Mouse (Mus musculus) cerebellum, postnatal 25 days (tissue): ENCODE results near the gene Aqp2.

ENCODE experiments used
- DNase-seq, 2 experiments: peaks; one replicate each; pipeline ENCODE4 v3.0.0; 2021; ENCODE audit warnings: mixed read lengths in 2 of 2

Aqp2 gene

DNA sequence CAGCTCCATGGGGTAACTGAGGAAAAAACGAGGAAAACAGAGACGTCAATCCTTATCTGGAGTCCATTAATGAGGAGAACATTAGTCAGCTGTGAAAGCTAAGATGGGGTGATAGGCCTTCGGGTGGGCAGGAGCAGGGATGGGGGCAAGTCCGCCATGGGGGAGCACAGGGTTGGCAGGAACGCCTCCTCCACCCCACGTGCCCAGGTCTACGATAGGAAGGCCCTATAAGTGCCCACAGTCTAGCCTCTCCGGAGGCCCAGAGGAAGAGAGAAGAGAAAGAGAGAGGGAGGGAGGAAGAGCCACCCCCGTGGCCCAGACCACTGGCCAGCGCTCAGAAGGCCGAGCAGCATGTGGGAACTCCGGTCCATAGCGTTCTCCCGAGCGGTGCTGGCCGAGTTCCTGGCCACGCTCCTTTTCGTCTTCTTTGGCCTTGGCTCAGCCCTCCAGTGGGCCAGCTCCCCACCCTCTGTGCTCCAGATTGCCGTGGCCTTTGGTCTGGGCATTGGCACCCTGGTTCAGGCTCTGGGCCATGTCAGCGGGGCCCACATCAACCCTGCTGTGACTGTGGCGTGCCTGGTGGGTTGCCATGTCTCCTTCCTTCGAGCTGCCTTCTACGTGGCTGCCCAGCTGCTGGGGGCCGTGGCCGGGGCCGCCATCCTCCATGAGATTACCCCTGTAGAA lies at the start of gene Aqp2:
Gene Aqp2 (plus strand): TSS at position 254 of the 684 bp plus-strand sequence.
- DNase-seq, result peak; percentile 51 to 62

DNA sequence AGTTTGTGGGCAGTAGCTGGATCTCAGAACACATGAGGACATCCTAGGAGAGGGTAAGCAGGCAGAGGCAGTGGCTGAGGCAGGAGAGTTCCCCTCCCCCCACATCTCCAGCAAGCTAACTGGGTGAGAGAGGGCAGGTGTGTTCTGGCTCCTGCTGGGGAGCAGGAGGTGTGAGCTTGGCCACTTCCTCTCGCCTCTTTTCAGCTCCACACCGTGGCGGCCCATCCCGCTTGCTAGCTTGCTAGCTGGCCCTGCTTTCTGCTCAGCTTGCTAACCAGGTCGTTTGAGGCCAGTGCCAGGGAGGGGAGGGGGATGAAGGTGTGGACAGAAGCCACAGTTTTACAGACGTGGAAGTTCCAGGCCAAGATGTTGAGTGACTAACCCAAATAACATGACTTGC lies 47.7 kb upstream of the Aqp2 start:
- DNase-seq, result peak; percentile 51 to 64

DNA sequence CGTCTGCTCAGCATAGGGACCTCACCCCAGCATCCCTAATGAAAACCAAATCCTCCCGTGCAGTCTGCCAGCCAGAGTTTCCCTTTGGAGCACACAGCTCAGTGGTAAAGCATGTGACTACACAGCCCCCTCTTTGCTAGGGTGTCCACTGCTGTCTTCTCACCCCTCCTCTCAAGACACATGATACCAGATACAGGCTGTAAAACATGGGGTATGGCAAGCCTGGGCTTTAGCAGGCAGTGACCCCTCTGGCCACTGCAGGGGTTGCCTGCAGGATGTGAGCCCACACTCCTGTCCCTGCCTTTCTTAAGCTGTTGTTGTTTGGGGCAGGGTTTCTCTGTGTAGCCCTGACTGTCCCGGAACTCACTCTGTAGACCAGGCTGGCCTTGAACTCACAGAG lies 46.8 kb upstream of the Aqp2 start:
- no peak for DNase-seq

DNA sequence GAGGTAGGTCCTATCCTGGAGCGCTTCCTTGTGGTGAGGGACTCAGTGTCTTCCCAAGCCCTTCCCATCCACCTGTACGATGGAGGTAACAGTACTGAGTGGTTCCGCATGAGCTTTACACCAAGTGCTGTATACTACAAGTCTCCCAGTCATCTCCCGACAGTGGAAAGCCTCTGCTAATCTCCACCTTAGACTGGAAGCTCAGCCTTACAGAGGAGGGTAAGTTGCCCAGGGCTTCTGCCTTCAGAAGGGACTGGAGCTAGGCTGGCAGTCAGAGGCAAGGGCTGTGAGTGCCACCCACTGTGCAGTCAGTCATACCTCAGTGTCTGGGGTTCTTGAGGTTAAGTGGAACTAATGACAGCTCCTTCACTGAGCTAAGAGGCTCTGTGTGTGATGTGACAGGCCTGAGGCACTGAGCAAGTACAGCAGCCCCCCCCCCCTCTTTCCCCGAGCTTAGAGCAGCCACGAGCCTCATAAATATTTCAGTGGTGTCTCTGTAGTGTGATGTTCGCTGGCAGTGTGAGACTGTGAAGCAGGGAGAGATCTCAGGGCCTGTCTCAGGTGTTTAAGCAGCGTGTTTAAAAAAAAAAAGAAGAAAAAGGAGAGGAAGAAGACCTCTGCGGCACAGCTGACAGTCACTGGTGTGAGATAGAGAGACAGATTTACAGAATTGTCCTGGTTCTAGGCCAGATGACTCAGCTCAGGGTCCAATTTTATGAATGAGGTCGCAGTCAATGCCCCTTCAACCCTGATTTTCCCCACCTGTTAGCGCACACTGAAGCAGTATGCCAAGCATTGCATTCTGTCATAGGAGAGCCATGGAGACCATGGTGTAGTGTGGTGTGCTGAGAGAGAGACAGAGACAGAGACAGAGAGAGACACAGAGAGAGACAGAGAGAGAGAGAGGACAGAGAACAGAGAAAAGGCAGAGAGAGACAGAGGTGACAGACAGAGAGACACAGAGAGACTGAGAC lies 41.7 kb upstream of the Aqp2 start:
- DNase-seq, result no peak

DNA sequence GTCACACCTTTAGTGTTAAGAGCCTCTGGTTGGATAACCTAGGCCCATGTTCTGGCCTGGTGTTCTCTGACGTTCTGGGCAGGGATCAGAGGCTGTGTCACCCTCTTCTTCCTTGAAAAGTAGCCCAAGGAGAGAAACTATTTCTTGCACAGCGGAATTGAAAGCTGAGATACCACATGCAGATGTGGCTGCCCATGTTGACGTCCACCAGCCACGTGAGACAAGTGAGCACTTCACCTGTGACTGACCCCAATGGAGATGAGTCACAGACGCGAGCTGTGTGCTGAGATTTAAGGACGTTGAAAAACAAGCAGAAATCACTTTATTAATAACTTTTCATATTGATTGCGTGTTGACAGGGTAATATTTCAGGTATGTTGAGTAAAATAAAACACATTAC lies 39.0 kb upstream of the Aqp2 start:
- no peak for DNase-seq

DNA sequence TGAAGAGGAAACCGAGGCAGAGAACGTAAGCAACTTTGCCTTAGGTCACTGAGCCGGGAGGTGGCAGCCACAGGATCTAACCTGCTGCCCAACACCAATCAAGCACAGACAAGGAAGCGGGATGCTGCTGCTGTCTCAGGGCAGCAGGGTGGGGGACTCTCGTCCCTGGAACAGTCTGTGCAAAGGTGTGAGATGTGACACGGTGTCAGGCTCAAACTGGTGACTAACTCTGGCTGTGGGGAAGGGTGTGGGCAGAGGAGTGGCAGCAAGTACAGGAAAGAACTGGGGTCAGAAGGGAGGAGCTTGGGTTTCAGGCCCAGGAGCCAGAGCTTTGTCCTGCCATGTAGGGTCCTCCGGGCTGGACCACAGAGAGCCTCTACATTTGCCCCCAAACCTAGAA lies 34.8 kb upstream of the Aqp2 start:
- DNase-seq, result no peak

DNA sequence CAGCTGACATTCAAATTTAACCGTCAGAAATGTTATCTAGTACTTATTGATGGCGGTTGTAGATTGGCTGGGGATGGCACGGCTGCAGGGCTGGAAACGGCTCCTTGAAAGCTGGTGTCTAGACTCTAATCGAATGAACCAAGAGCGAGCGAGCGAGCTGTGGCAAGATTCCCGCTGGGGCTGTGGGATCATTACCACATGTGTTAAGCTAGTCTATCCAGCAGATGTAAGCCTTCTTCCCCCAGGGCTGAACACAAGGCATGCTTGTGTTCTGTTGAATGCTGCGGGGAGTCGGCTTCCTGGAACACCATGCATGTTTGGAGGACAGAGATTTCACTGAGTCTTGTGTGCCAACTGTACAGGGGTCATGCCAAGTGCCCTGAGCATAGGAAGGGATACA lies 32.3 kb upstream of the Aqp2 start:
- no peak for DNase-seq

DNA sequence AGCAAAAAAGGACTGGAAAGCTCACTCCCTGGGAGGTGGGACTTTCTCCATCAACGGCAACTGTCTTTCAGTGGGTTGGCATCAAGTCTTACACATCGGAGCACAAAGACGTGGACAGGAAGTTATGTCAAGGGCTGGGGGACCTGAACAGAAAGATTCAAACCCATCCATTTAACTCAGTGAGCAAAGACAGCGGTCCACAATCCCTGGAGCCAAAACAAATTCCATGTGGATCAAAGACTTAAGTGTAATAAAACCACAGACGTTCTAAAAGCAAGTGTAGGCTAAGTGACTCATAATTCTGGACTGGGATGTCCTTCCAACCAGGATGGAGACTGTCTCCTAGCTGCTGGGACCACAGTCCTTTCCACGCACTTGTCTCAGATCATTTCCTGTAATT lies 31.1 kb upstream of the Aqp2 start:
- DNase-seq, result no peak

DNA sequence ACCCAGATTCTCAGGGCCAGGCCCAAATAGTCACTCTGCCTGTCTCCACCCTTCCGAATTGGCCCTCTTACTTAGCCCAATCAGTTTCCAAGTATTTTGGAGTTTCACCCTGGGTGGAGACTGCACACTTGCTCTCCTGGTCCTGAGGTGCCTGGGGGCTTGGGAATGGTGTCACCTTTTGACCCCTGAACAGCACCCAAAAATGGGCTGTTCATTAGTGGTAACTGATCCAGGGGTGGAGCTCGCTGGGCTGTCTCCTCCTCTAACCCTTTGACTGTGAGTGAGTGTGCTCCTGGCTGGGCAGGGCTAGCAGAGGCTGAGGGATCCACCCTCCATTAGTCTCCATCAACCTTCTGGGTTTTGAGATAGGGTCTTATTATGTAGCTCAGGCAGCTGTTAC lies 29.0 kb upstream of the Aqp2 start:
- no peak for DNase-seq

DNA sequence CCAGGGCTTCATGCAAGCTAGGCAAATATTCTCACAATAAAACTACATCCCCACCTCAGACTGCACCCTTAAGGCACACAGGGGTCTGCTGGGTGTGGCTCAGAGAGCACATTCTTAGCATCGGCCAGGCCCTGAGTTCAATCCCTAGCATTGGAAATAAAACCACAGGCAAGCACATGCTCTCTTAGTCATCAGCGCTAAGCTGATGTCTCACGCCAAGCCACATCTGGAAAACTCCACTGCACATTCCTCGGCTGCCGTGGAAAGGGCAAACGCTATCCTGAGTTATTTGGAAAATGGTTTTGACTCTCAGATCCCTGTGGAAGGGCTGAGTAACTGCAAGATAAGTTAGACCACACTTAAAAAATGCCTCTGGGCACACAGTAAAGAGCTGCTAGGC lies 25.1 kb upstream of the Aqp2 start:
- DNase-seq, result no peak

DNA sequence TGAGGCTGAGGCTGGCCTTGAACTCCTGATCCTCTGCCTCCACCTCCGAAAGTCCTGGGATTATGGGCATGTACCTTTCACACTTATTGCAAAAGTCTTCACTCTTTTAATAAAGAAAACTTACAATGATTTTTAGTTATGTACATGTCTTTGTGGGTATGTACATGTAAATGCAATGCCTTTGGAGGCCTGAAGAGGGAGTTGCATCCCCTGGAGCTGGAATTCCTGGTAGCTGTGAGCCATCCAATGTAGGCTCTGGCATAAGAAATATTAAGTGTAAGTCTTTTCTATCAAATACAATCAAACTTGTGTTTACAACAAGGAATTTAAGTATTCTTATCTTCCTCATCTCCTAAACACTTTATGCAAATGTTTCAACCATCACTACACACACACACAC lies 19.9 kb upstream of the Aqp2 start:
- DNase-seq, result no peak

DNA sequence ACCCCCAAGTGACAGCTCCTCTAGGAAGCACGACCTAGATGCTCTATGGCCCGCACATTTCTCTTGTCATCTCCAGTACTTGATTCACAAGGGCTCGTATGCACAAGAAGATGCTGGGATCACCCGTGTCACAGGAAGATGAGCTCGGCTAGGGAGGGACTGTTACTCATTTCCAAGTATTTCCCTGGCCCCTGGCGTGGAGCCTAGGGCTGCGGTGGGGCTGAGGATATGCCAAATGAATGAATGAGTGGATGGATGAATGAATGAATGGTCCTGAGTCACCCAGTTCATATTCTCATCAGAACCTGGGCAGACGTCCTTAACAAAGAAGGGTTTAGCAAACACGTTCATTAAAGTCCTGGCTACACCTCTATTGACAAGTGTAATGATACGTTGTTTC lies 18.6 kb upstream of the Aqp2 start:
- no peak for DNase-seq

DNA sequence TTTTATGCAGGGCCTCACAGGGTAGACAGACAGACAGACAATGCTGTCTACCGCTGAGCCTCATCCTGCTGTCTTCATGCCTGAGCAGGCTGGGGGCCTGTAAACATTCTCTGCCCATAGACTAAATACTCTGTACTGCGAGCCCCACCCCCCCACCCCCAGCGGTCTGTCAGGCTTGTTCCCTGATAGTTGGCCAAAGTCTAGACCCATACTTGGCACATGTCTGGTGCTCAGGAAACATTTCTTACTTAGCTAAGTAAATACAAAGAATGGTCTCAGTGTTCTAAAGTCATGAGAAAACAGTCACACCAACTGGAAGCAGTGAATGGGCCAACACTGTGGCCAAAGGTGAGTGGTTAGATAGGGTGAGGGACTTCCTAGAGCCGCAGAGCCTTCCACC lies 11.5 kb upstream of the Aqp2 start:
- DNase-seq, result no peak

DNA sequence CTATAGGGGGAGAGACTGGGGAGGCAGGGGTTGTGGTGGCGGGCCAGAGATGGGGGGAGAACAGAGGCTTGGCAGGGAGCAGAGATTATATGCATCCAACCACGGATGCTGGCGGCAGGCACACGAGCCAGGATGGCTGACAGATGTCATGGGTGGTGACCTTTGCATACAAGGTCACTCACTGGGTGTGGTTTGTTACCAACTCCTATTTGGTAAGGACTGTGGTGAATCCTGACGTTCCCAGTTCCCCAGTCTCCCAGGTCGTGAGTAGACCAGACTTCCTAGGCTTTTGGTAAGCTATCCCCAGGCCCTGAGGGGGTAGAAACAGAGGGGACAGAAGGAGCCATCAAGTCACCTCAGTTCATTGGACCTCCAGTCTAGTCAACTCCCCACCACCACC lies 10.2 kb upstream of the Aqp2 start:
- no peak for DNase-seq

DNA sequence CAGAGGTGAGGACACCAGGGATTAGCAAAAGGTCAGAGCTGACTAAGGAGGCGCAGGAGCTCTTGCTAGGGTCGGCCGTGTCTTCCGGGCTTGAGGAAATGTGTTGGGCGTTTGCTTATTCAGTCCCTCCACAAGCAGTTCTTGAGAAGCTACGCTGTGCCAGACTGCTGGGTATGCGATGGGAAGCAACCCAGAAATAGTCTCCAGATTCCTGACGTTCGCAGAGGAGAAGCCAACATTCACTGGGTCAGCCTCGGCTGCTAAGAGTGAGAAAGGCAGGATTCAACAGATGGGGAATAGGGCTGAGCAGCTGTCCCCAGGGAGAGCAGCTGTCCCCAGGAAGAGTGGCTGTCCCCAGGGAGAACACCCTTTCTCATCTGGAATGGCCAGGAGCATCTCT lies 9.7 kb upstream of the Aqp2 start:
- DNase-seq, result no peak

DNA sequence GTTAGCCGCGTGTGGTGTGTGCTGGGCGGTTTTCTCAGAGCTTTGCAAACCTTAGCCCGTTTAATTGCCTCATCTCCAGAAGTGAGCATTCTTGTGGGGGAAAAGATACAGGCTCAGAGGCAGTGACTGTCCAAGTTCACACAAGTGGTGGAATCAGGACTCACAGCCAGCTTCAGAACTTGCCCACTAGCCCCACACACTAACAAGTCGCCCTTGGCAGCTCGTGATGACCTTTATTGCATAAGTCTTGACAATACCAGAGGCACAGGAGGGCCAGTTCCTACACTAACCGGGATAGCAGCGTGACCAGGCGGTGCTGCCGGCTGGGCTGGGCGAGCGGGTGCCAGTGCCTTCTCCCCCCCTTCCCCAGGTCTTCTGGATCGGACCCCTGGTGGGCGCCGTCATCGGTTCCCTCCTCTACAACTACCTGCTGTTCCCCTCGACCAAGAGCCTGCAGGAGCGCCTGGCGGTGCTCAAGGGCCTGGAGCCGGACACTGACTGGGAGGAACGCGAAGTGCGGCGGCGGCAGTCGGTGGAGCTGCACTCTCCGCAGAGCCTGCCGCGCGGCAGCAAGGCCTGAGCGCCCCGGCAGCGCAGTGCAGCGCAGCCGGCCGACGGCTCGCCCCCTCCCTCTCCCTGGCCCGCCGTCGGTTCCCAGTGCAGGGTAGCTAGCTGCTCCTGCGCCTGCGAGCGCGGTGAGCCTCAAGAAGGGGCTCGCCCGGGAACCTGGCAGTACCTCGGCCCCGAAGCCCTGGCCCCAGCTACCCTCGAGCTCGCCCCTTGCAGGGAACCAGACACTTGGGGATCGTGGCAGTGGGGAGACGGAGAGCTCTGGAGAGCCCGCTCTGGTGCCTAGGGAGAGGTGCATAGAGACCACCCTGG lies 4.8 kb downstream of the Aqp2 start:
- DNase-seq, result peak; percentile 67 to 72

DNA sequence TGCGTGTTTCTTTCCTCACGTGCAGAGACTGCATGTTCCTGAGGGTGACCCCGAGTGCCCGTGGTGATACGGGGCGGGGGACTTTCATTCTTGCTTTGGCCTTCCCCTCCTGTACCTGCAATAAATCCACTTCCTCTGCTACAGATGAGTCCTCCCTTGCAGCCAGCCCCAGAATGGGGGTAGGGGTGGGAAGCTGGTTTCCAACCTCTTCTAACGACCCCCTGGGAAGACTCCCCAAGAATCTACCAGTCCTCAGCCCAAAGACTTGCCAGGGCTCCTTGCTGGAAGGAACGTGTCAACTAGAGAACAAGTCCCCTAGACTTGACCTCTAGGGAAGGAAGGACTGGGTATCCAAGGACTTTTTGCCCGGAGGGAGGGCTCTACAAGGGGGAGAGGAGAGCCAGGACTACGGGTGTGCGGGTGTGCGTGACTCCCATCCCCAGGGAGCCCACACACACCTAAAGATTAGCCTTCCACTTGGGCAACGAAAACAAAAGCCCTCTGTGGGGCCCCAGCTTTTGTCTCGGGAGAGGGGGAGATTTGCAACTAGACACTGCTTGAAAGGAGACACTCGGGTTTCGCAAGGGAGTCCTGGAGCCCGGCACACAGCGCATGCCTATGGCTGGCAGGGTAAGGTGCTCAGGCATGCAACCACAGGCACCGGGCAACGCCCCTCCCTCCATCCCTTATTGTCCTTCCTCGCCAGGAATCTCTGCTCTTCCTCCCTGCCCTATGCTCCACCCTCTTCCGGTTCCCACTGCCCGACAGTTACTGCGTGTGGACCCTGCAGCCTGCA lies 5.8 kb downstream of the Aqp2 start:
- no peak for DNase-seq

DNA sequence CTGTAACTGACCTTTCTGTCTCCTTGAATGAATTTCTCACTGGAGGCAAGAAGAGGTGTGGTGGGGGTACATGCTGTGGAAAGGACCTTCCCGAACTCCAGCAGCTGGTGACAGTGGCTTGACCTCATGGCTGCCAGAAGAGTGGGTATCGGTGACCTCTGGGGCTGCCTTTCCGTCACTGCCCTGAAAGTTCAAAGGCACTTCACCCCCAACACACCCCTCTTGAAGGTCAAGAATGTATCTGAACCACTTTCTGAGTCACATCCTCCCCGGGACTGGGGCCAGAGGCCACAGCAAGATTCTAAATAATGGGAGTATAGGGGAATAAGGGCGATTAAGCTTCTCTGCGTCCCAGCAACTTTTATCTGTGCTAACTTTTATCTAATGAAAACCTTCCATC lies 6.9 kb downstream of the Aqp2 start:
- no peak for DNase-seq

DNA sequence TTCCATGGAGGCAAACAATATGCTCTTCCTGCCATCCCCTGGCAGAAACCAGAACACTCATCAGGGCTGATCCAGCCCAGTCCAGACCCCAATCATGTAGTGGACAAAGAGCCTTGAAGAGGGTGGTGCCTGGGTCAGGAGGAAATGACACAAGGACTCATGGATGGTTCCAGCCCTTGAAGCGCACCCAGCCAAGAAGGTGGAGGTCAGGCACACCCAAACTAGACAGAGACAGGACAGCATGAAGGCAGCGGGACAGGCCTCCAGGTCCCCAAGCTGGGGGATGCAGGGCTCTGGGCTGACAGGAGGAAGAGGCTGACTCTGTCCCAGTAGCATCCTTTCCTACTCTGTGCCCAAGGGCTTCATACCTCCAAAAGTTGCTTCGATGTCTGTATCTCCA lies 7.7 kb downstream of the Aqp2 start:
- no peak for DNase-seq

DNA sequence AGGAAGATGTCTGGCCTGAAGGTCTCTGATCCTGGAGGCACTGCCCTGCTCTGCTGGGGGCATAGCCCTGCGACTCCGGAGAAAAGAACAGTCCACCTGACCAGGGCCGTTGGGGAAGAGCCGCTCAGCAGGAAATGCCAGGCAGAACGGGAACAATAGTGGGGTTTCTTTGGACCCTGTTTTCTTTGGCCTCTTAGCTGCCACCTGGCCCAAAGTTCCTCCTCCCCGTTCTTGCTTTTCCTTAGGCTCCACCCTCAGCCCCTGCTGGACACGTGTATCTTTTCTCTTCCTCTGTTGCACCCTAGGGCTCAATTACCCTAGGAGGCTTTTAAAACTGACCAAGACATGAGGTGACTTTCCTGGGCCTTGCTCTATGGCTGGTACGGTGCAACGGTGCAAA lies 10.4 kb downstream of the Aqp2 start:
- no peak for DNase-seq

DNA sequence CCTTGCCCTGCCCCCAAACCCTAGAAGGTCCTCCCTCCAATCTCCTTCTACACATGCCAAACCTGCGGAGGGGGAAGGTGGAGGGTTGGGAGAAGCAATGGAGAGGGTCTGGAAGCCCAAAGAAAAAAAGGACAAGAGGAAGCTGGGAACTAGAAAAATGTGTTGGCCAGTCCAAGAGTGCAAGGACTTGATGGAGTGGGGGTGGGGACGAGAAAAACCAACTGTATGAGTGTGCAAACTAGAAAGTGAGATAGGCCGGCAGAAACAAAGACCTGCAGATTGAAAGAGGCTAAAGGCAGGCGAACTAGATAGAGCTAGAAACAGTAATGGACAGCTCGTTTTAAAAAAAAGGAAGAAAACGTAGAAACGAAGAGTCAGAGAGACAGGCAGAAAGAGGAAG lies 10.8 kb downstream of the Aqp2 start:
- DNase-seq, result no peak

DNA sequence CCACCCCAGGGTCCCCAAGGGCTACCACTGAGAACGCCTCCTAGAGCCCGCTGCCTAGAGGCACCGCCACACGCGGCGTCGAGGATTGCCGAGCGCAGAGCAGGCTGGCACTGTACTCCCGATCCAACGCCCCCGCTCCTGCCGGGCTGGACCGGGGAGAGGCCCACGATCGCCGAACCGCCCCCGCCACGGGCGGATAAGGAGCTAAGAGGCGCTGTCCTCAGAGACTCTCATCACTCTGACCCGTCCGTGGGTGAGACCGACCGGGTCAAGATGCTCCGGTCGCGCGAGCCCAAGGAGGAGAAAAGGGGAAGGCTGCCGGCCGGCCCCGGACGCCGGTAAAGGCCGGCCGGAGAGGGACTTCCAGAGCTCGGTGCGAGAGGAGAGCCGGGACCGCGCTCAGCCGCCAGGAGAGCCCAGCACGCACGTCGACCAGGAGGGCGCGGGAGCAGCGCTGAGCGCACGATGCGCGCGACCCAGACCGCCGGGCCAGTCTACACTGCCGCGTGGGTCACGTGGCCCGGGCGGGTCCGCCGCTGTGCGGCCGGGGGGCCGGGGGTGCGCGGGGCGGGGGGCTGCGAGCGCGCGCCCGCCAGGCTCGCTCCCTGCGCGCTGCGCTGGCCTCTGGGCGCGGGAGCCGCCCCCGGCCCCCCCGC lies 11.7 kb downstream of the Aqp2 start, which contains the start of gene Aqp5:
Gene Aqp5 (plus strand): TSS at position 354 of the 656 bp plus-strand sequence.
- peak; percentile 28 to 44 for DNase-seq
